Mouse (Mus musculus): ENCODE data around the gene Muc3.

GRCm38 (mm10) chr5:137111542-137112408 lies 37.3 kb downstream of the Muc3 start:
- TF ChIP-seq CTCF (IDR thresholded peaks at IDR 0.05; ENCODE audit: control insufficient read depth, insufficient read depth, insufficient read length), result no peak
- no peak for TF ChIP-seq MAX (IDR thresholded peaks at IDR 0.05)
- no peak for TF ChIP-seq USF1 (IDR thresholded peaks at IDR 0.05; ENCODE audit: low read depth)
- no peak for TF ChIP-seq MYOG (IDR thresholded peaks at IDR 0.05; ENCODE audit: control insufficient read depth, extremely low read depth, insufficient read length)
